Mouse (Mus musculus) lung, embryonic 15.5 days (tissue): ENCODE results near the gene Epha4. TPM values are rescaled to one million over a fixed set of nuclear protein-coding genes. Genes with fewer than 3 reads are reported as not detected.

ENCODE experiments used
- ATAC-seq: fragments of 200-750 bp; cut with Nextera tagmentation; 2 replicates; pipeline ENCODE4 v1.8.0; 2017; ENCODE audit warnings: moderate number of reproducible peaks, borderline replicate concordance; ENCODE audit not compliant: low FRiP score, low TSS enrichment; ENCODE audit errors: extremely low read depth
- H3K27ac ChIP-seq: fragments of 300-500 bp; sonication (generic); 2 replicates; pipeline ENCODE4 v1.5.1; 2015; ENCODE audit warnings: moderate library complexity, mild to moderate bottlenecking, inconsistent platforms
- H3K27me3 ChIP-seq: fragments of 300-500 bp; sonication (generic); 2 replicates; pipeline ENCODE4 v1.6.1; 2015; ENCODE audit warnings: inconsistent platforms
- H3K36me3 ChIP-seq: fragments of 300-500 bp; sonication (generic); 2 replicates; pipeline ENCODE4 v1.6.1; 2015; ENCODE audit warnings: inconsistent platforms
- H3K4me1 ChIP-seq: fragments of 300-500 bp; sonication (generic); 2 replicates; pipeline ENCODE4 v1.6.1; 2015; ENCODE audit warnings: inconsistent platforms
- H3K4me2 ChIP-seq: fragments of 300-500 bp; sonication (generic); 2 replicates; pipeline ENCODE4 v1.6.1; 2015; ENCODE audit warnings: inconsistent platforms, mild to moderate bottlenecking, moderate library complexity
- H3K4me3 ChIP-seq: fragments of 300-500 bp; sonication (generic); 2 replicates; pipeline ENCODE4 v1.5.1; 2015; ENCODE audit warnings: mild to moderate bottlenecking, inconsistent platforms
- H3K9ac ChIP-seq: fragments of 300-500 bp; sonication (generic); 2 replicates; pipeline ENCODE4 v1.6.1; 2015; ENCODE audit warnings: inconsistent platforms
- H3K9me3 ChIP-seq: fragments of 300-500 bp; sonication (generic); 2 replicates; pipeline ENCODE4 v1.6.1; 2016; ENCODE audit warnings: inconsistent platforms
- WGBS: fragments of 180-500 bp; shearing (Covaris S2); methylation state at CpG from one replicate; pipeline ENCODE4 v1.1.7; 2015; 5-methylcytosine and 5-hydroxymethylcytosine counted together
- polyA plus RNA-seq: library from polyadenylated mRNA; unstranded; fragments of >200 nt; fragmentation: Nextera tagmentation; extraction: Ambion mirVana; gene quantifications from 2 replicates; pipeline ENCODE4 v1.2.1, GENCODE M21; 2015

Gene Epha4
- polyA plus RNA-seq, 1 experiment from 2014 or later, result 16.9 TPM

DNA sequence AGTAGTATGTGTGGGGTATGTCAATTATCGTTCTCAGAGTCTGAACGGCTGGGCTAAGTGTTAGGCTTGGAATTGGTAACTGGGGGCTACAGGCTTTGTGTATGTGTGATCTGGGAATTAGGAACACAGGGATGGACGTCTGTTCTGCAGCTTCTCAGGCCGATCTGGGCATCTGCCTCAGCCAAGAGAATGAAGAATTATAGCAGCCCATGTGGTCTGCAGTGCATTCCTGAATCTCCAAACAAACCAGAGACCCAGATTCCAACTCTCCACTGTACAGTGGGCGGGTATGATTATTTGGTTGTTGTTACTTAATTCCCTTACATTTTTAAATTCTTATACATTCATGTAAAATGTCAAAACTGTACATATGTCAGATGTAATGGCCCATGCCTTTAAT, 43.4 kb downstream of the Epha4 start:
- no peaks in the 10 kb centered on the region for H3K27me3 ChIP-seq
- H3K4me3 ChIP-seq, result no peak overlapping the region
- WGBS, result 31% methylated on average over 5 of the region's 5 CpGs
- peak; percentile 28; the same call in 1 of the 2 replicates for ATAC-seq
- H3K36me3 ChIP-seq, result no peaks in the 10 kb centered on the region
- H3K9ac ChIP-seq, result no peak overlapping the region
- H3K27ac ChIP-seq, result 0 out of 2 replicates have a peak overlapping the region, but pooled peaks have one; percentile 42
- peaks cover 56% of the 10 kb centered on the region for H3K4me1 ChIP-seq
- no peaks in the 10 kb centered on the region for H3K9me3 ChIP-seq
- no peak overlapping the region for H3K4me2 ChIP-seq

DNA sequence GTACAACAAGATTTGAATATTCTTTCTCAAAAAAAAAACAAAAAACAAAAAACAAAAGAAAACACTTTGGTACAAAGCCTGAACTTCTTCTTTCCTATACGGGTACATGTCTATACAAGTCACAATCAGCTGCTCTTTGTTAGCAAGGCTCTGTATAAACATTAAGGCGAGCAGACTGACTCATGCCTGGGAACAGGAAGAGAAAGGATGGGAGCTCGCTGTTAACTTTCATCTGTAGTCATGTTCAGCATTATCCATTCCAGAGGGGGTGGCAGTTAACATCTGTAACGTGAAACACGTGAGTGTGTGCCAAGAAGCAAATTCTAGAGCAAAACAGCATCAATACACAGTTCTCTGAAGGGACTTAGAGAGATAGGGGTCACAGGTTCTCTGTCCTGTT, 43.9 kb downstream of the Epha4 start:
- 11% methylated on average over 5 of the region's 5 CpGs for WGBS
- no peak overlapping the region for H3K9ac ChIP-seq
- H3K27ac ChIP-seq, result 0 out of 2 replicates have a peak overlapping the region, but pooled peaks have one; percentile 42
- no peaks in the 10 kb centered on the region for H3K36me3 ChIP-seq
- peaks cover 56% of the 10 kb centered on the region for H3K4me1 ChIP-seq
- no peaks in the 10 kb centered on the region for H3K27me3 ChIP-seq
- ATAC-seq, result peak; percentile 36; the same call in 1 of the 2 replicates
- H3K4me2 ChIP-seq, result no peak overlapping the region
- no peak overlapping the region for H3K4me3 ChIP-seq
- H3K9me3 ChIP-seq, result no peaks in the 10 kb centered on the region

GRCm38 (mm10) chr1:77468717-77469314, 46.1 kb downstream of the Epha4 start:
- Histone ChIP-seq H3K36me3 (no peaks in the 10 kb centered on the region), H3K9ac (no peak overlapping the region), H3K27ac (peak overlapping the region; percentile 7; the same call in 1 of the 2 replicates), H3K27me3 (no peaks in the 10 kb centered on the region), H3K9me3 (no peaks in the 10 kb centered on the region), H3K4me1 (peaks cover 48% of the 10 kb centered on the region), H3K4me3 (no peak overlapping the region), H3K4me2 (no peak overlapping the region)
- ATAC-seq, result peak; percentile 69; the same call in 1 of the 2 replicates
- WGBS, result 46% methylated on average over 5 of the region's 5 CpGs

- H3K9me3 ChIP-seq, result no peaks in the 10 kb centered on the region
- peaks cover 46% of the 10 kb centered on the region for H3K4me1 ChIP-seq
- no peak for ATAC-seq
- WGBS, result 76% methylated on average over 4 of the region's 4 CpGs
- no peak overlapping the region for H3K4me2 ChIP-seq
- no peaks in the 10 kb centered on the region for H3K27me3 ChIP-seq
- no peak overlapping the region for H3K27ac ChIP-seq
- H3K36me3 ChIP-seq, result no peaks in the 10 kb centered on the region
- H3K4me3 ChIP-seq, result no peak overlapping the region
- no peak overlapping the region for H3K9ac ChIP-seq
Measured at GRCm38 (mm10) chr1:77465524-77465923, 49.4 kb downstream of the Epha4 start.

- H3K4me2 ChIP-seq, result no peak overlapping the region
Measured at GRCm38 (mm10) chr1:77464108-77464507, 50.8 kb downstream of the Epha4 start.

GRCm38 (mm10) chr1:77461877-77462615, 52.8 kb downstream of the Epha4 start:
- 38% methylated on average over 3 of the region's 3 CpGs for WGBS
- no peak overlapping the region for H3K4me3 ChIP-seq
- no peaks in the 10 kb centered on the region for H3K27me3 ChIP-seq
- no peak overlapping the region for H3K9ac ChIP-seq
- no peaks in the 10 kb centered on the region for H3K36me3 ChIP-seq
- H3K9me3 ChIP-seq, result no peaks in the 10 kb centered on the region
- peaks cover 24% of the 10 kb centered on the region for H3K4me1 ChIP-seq
- no peak for ATAC-seq
- peak overlapping the region; percentile 48 for H3K27ac ChIP-seq
- no peak overlapping the region for H3K4me2 ChIP-seq

More at GRCm38 (mm10) chr1:77464108-77464507, 50.8 kb downstream of the Epha4 start:
- Histone ChIP-seq H3K9me3 (no peaks in the 10 kb centered on the region), H3K27ac (no peak overlapping the region), H3K9ac (no peak overlapping the region), H3K36me3 (no peaks in the 10 kb centered on the region), H3K4me1 (peaks cover 41% of the 10 kb centered on the region), H3K4me3 (no peak overlapping the region), H3K27me3 (no peaks in the 10 kb centered on the region)
- ATAC-seq, result no peak
- WGBS, result 58% methylated on average over 1 of the region's 1 CpGs

GRCm38 (mm10) chr1:77460831-77461629, 53.9 kb downstream of the Epha4 start:
- Histone ChIP-seq H3K9ac (no peak overlapping the region), H3K27ac (peak overlapping the region; percentile 48; the same call in 1 of the 2 replicates), H3K9me3 (no peaks in the 10 kb centered on the region), H3K4me3 (no peak overlapping the region), H3K27me3 (no peaks in the 10 kb centered on the region), H3K4me2 (no peak overlapping the region), H3K4me1 (peaks cover 18% of the 10 kb centered on the region), H3K36me3 (no peaks in the 10 kb centered on the region)
- ATAC-seq, result no peak
- WGBS, result 56% methylated on average over 11 of the region's 11 CpGs

- Histone ChIP-seq H3K36me3 (no peaks in the 10 kb centered on the region), H3K4me2 (no peak overlapping the region), H3K4me1 (peaks cover 18% of the 10 kb centered on the region), H3K4me3 (no peak overlapping the region), H3K9ac (no peak overlapping the region), H3K9me3 (no peaks in the 10 kb centered on the region), H3K27me3 (no peaks in the 10 kb centered on the region), H3K27ac (no peak overlapping the region)
- 78% methylated on average over 7 of the region's 7 CpGs for WGBS
- no peak for ATAC-seq
Measured at GRCm38 (mm10) chr1:77458751-77459385, 56.0 kb downstream of the Epha4 start.

DNA sequence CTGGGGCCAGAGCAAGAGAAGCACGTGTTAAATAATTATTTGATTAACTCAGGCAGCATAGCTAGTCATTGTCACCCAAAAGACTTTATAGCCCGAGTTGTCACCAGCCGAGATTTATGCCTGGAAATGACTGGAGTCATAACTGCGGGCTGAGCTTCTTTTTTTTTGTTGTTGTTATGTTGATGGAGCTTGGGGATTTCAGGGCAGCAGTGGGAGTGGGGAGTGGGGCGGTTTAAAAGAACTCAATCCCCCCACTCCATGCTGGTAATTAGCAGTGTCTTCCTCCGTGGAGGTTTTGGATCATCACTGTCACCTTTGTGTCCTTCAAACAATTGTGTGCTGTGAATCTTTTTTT, 57.5 kb downstream of the Epha4 start:
- H3K4me3 ChIP-seq, result no peak overlapping the region
- no peak overlapping the region for H3K27ac ChIP-seq
- H3K36me3 ChIP-seq, result no peaks in the 10 kb centered on the region
- ATAC-seq, result no peak
- no peaks in the 10 kb centered on the region for H3K9me3 ChIP-seq
- no peak overlapping the region for H3K4me2 ChIP-seq
- WGBS, result 41% methylated on average over 6 of the region's 6 CpGs
- H3K27me3 ChIP-seq, result no peaks in the 10 kb centered on the region
- H3K9ac ChIP-seq, result no peak overlapping the region
- peaks cover 15% of the 10 kb centered on the region for H3K4me1 ChIP-seq

GRCm38 (mm10) chr1:77456695-77457445, 58.0 kb downstream of the Epha4 start:
- no peaks in the 10 kb centered on the region for H3K9me3 ChIP-seq
- H3K27me3 ChIP-seq, result no peaks in the 10 kb centered on the region
- WGBS, result 80% methylated on average over 7 of the region's 7 CpGs
- no peak overlapping the region for H3K9ac ChIP-seq
- ATAC-seq, result no peak
- H3K4me1 ChIP-seq, result peaks cover 9% of the 10 kb centered on the region
- no peak overlapping the region for H3K4me3 ChIP-seq
- H3K27ac ChIP-seq, result no peak overlapping the region
- H3K36me3 ChIP-seq, result no peaks in the 10 kb centered on the region
- H3K4me2 ChIP-seq, result no peak overlapping the region

DNA sequence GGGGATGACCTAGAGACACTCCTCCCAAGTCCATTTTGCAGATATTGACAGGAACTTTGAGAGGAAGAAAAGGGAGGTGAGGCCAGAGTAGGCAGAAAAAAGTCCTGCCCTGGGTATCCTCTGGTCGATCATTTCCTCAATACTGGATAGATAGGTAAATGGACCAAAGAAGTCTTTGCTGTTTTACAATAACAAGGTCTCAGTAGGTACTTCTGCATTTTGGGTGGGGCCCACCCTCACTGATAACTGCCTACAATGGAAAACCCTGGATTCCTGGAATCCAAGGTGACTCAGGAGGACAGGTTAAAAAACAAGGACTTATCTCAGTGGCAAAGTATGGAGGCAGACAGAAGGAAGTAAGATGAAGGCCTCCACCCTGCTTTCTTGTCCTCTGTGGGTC, 61.1 kb downstream of the Epha4 start:
- no peaks in the 10 kb centered on the region for H3K36me3 ChIP-seq
- H3K9ac ChIP-seq, result no peak overlapping the region
- no peak overlapping the region for H3K4me2 ChIP-seq
- WGBS, result 81% methylated on average over 1 of the region's 1 CpGs
- no peaks in the 10 kb centered on the region for H3K9me3 ChIP-seq
- no peak overlapping the region for H3K27ac ChIP-seq
- no peak for ATAC-seq
- no peak overlapping the region for H3K4me3 ChIP-seq
- H3K27me3 ChIP-seq, result no peaks in the 10 kb centered on the region
- H3K4me1 ChIP-seq, result peaks cover 9% of the 10 kb centered on the region; the same call in 1 of the 2 replicates
